Comparison of ENCODE assay signal across 17 mouse cellular contexts in the genomic region with DNA sequence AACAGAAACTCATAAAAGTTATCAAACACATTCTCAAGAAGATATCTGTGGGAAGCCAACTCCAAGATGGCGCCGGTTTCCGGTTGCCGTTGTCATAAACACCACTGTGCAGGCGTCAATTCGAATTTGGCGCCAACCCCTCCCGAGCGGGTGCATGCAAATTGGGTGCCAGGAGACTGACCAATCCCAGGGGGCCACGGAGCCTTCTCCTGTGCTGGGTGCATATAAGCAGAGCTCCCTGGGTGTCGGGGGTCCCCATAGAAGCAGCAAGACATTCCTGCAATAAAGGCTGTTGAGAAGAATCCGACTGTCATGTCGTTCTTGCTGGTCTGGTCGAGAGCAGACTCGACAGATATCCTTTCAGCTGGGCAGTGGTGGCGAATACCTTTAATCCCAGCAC. TPM values are rescaled to one million over a fixed set of nuclear protein-coding genes. Genes with fewer than 3 reads are reported as not detected.
A peak's percentile ranks its signal among the peaks of the same experiment; 100 is the strongest.
DNase-seq lines count a peak whose midpoint lies in the region.
"Had no signal": no experiment of that assay in that cellular context is flagged by ENCODE, and none has a peak within 500 bp of the region (broad histone marks: within the 10 kb centered on the region; RNA-seq: fewer than 3 reads in every experiment).

No protein-coding gene starts in this region.

- DNase-seq in adrenal gland, postnatal 10 days = peak; percentile 2
- no peak for DNase-seq in adrenal gland, postnatal 14 days
- DNase-seq in heart, postnatal 25 days (ENCODE audit: low spot score) = peak; percentile 1
- DNase-seq in heart, postnatal 10 days = no peak
- peak; percentile 7 for DNase-seq in thymus, postnatal 4 days
- DNase-seq in thymus, adult 18-20 months = no peak
- no peak for DNase-seq in left cerebral cortex, postnatal 25 days (ENCODE audit: low spot score in 2 of 2)
- DNase-seq: cerebellum, adult 18-20 months; forebrain, postnatal 0 days; heart, postnatal 4 days; kidney, adult 9 months; left cerebral cortex, postnatal 4 days; lung, embryonic 14.5 days had no signal

- intact Hi-C loops in heart, postnatal 25 days (cut with DNase I) = no loop called here
- intact Hi-C loops in heart, postnatal 10 days (cut with DNase I) = no loop called here
- intact Hi-C loops in left cerebral cortex, postnatal 25 days (cut with DNase I) = no loop called here

RNA-seq across cellular contexts. Expression of a gene that starts 31.8 kb away (rescaled TPM):
- total RNA-seq in adrenal gland, postnatal 10 days (2021) = under 1 TPM; 0.51 to 0.88 TPM
- 1.5 TPM in 1 of 2 replicates, not detected in the other for total RNA-seq in adrenal gland, postnatal 14 days (2021)
- total RNA-seq in heart, postnatal 25 days (2021) = not detected
- total RNA-seq in heart, postnatal 10 days (2021) = not detected
- 10 to 100 TPM; 65.6 to 66.9 TPM for total RNA-seq in left cerebral cortex, postnatal 25 days (2021)
- total RNA-seq: heart, adult 2 months; heart, postnatal 4 days; megakaryocyte, adult 5-6 weeks; monocyte, adult 5-6 weeks; neutrophil, adult 5-6 weeks had no signal

Comparison
In these comparisons a context has a peak if more than half of its experiments do, and no peak if none do; other contexts are left out.
1. DNase-seq: peak in adrenal gland, postnatal 10 days (single experiment), heart, postnatal 25 days (single experiment) and thymus, postnatal 4 days (single experiment); none in adrenal gland, postnatal 14 days (single experiment), heart, postnatal 10 days (0 of 2), thymus, adult 18-20 months (0 of 2) and left cerebral cortex, postnatal 25 days (0 of 2).
2. RNA of a gene that starts 31.8 kb away (total RNA-seq): 65.6 to 66.9 TPM in left cerebral cortex, postnatal 25 days; 0.51 to 0.88 TPM in adrenal gland, postnatal 10 days, 1.5 TPM in adrenal gland, postnatal 14 days, not detected in heart, postnatal 25 days and not detected in heart, postnatal 10 days; every median in the first group is over 10 times any median in the second.